Mouse (Mus musculus): Measurements from ENCODE around the gene Rnf216. TPM values are rescaled to one million over a fixed set of nuclear protein-coding genes. Genes with fewer than 3 reads are reported as not detected.
A peak's percentile ranks its signal among the peaks of the same experiment; 100 is the strongest.

Gene Rnf216
- polyA plus RNA-seq, 1 experiment from 2014 or later, result 46.9 TPM

GRCm38 (mm10) chr5:143060774-143061385, 51.9 kb downstream of the Rnf216 start:
- no peak overlapping the region for H3K9ac ChIP-seq
- H3K9me3 ChIP-seq (replicated peaks), result no peaks in the 10 kb centered on the region
- whole genome bisulfite sequencing, result 53% methylated on average over 2 of the region's 2 CpGs
- ATAC-seq (replicated peaks; ENCODE audit: low FRiP score), result no peak
- H3K4me2 ChIP-seq, result no peak overlapping the region
- peaks cover 81% of the 10 kb centered on the region for H3K36me3 ChIP-seq
- H3K4me1 ChIP-seq, result peaks cover 4% of the 10 kb centered on the region; the same call in 1 of the 2 replicates
- no peak overlapping the region for H3K4me3 ChIP-seq (replicated peaks)
- no peaks in the 10 kb centered on the region for H3K27me3 ChIP-seq
- H3K27ac ChIP-seq, result no peak overlapping the region

DNA sequence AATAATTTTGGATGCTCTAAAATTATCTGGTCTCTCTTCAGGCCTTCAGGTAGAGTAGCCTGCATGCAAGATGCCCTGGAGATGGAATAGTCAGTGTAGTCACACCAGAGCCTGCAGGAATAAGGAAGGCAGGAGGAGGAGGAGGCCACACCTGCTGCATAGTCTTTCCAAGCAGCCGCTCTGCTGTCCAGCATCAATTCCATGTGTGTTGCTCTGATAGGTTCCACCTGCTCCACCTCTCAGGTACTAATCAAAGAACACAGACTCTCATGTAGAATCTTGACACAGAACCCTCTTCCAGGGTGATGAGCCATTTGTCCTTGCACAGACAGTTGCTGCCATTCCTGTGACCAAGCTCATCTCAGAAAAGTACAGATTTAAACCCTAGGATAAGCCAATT, 52.8 kb downstream of the Rnf216 start:
- no peak overlapping the region for H3K9ac ChIP-seq
- peaks cover 73% of the 10 kb centered on the region for H3K36me3 ChIP-seq
- no peak overlapping the region for H3K27ac ChIP-seq
- no peaks in the 10 kb centered on the region for H3K9me3 ChIP-seq (replicated peaks)
- 83% methylated on average over 1 of the region's 1 CpGs for WGBS
- no peak overlapping the region for H3K4me2 ChIP-seq
- ATAC-seq (replicated peaks; ENCODE audit: low FRiP score), result no peak
- peaks cover 7% of the 10 kb centered on the region; the same call in 1 of the 2 replicates for H3K4me1 ChIP-seq
- H3K4me3 ChIP-seq (replicated peaks), result no peak overlapping the region
- no peaks in the 10 kb centered on the region for H3K27me3 ChIP-seq

DNA sequence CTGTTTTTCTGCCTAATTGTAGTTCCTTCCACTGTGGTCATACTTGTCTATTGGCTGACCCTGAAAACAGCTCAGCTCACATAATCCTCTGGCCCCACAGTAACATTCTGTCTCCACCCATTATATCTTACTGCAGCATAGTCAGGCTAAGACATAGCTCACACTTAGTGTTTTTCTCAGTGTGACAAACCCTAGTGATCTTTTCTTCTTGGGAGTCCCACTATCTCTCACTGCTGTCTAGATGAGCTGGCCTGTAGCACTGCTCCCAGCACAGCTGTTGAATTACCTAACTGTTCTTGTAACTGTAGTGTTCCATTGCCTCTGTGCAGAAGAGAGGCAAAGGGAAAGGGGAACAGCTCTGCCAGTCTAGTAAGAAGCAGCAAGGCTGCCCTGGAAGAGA, 53.6 kb downstream of the Rnf216 start:
- Histone ChIP-seq H3K9me3 (replicated peaks) (no peaks in the 10 kb centered on the region), H3K27ac (peak overlapping the region; percentile 7; the same call in 1 of the 2 replicates), H3K9ac (no peak overlapping the region), H3K4me3 (replicated peaks) (no peak overlapping the region), H3K27me3 (no peaks in the 10 kb centered on the region), H3K4me1 (peaks cover 7% of the 10 kb centered on the region; the same call in 1 of the 2 replicates), H3K4me2 (no peak overlapping the region), H3K36me3 (peaks cover 65% of the 10 kb centered on the region)
- ATAC-seq (replicated peaks; ENCODE audit: low FRiP score), result peak; percentile 40; the same call in 1 of the 2 replicates

GRCm38 (mm10) chr5:143058675-143059074, 54.1 kb downstream of the Rnf216 start:
- Histone ChIP-seq H3K9me3 (replicated peaks) (no peaks in the 10 kb centered on the region), H3K4me2 (no peak overlapping the region), H3K36me3 (peaks cover 64% of the 10 kb centered on the region), H3K4me3 (replicated peaks) (no peak overlapping the region), H3K9ac (no peak overlapping the region), H3K27ac (peak overlapping the region; percentile 7; the same call in 1 of the 2 replicates), H3K27me3 (no peaks in the 10 kb centered on the region), H3K4me1 (peaks cover 7% of the 10 kb centered on the region; the same call in 1 of the 2 replicates)
- no peak for ATAC-seq (replicated peaks; ENCODE audit: low FRiP score)

GRCm38 (mm10) chr5:143058208-143058607, 54.6 kb downstream of the Rnf216 start:
- Histone ChIP-seq H3K4me2 (no peak overlapping the region), H3K4me3 (replicated peaks) (no peak overlapping the region), H3K9ac (no peak overlapping the region), H3K27ac (peak overlapping the region; percentile 7; the same call in 1 of the 2 replicates), H3K9me3 (replicated peaks) (no peaks in the 10 kb centered on the region), H3K27me3 (no peaks in the 10 kb centered on the region), H3K4me1 (peaks cover 7% of the 10 kb centered on the region; the same call in 1 of the 2 replicates), H3K36me3 (peaks cover 64% of the 10 kb centered on the region)
- WGBS, result 61% methylated on average over 2 of the region's 2 CpGs
- peak; percentile 66; the same call in 1 of the 2 replicates for ATAC-seq (replicated peaks; ENCODE audit: low FRiP score)

GRCm38 (mm10) chr5:143057753-143058152, 55.0 kb downstream of the Rnf216 start:
- Histone ChIP-seq H3K9me3 (replicated peaks) (no peaks in the 10 kb centered on the region), H3K4me2 (no peak overlapping the region), H3K27me3 (no peaks in the 10 kb centered on the region), H3K4me3 (replicated peaks) (no peak overlapping the region), H3K4me1 (peaks cover 7% of the 10 kb centered on the region; the same call in 1 of the 2 replicates), H3K9ac (no peak overlapping the region), H3K27ac (0 out of 2 replicates have a peak overlapping the region, but pooled peaks have one; percentile 7), H3K36me3 (peaks cover 64% of the 10 kb centered on the region)
- 86% methylated on average over 1 of the region's 1 CpGs for WGBS
- ATAC-seq (replicated peaks; ENCODE audit: low FRiP score), result no peak

DNA sequence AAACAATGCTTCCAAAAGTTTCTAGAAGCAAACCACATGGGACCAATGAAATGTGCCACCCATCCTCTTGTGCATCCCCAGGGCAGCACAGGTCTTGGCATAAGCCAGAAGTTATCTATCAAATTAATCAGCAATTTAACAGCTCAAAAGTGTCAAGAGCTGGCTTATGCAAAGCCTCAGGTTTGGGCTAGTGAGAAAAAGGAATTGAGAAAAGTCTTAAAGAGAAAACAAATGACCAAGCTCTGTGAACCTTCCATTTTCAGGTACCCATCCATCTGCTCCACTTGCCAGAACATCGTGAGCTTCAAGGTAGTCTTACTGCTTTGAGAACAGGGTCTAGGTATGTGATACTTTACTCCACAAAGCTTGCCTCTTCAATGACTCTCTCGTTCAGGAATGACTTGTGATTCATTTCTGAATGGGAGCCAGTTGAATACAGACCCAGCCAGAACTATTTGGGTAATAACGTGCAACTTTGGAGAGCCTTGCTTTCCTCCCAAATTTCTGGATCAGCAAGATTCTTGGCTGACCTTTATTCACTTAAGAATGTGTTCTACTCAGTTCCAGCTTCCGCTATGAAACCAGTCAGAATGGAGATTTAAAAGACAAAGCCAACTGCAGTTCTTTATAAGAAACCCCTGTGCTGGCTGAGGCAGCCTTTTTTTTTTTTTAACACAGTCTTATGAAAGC, 56.5 kb downstream of the Rnf216 start:
- no peaks in the 10 kb centered on the region for H3K9me3 ChIP-seq (replicated peaks)
- H3K36me3 ChIP-seq, result peaks cover 64% of the 10 kb centered on the region
- H3K4me2 ChIP-seq, result no peak overlapping the region
- no peaks in the 10 kb centered on the region for H3K27me3 ChIP-seq
- H3K4me3 ChIP-seq (replicated peaks), result no peak overlapping the region
- peak overlapping the region; percentile 52 for H3K27ac ChIP-seq
- no peak overlapping the region for H3K9ac ChIP-seq
- WGBS, result 80% methylated on average over 4 of the region's 4 CpGs
- ATAC-seq (replicated peaks; ENCODE audit: low FRiP score), result no peak
- H3K4me1 ChIP-seq, result peaks cover 7% of the 10 kb centered on the region; the same call in 1 of the 2 replicates

DNA sequence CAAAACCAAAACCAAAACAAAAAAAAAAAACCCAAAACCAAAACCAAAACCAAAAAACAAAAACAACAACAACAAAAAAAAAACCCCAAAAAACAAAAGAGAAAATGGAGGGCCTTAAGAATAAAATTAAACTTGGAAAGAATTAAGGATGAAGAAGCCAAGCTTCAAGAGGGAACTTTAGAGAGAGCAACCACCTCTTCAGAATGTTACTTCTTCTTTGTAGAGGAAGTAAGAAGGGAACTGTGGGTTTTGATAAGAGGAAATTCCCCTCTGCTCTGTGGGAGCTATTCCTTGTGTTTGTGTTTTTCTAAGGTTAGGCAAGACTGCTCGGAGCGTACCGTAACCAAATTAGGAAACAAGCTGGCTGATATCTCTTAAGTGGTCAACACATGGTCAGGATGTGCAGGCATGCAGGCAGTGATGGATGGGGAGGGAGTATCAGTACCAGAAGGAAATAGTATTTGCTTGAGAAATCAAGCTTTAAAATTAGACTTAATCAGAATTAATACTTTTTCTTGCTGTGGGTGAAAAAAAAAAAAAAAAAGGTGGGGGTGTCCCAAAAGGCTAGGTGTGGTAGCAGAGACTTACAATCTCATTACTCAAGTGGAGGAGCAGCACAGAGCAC, 57.2 kb downstream of the Rnf216 start:
- peaks cover 59% of the 10 kb centered on the region for H3K36me3 ChIP-seq
- no peaks in the 10 kb centered on the region for H3K27me3 ChIP-seq
- no peak for ATAC-seq (replicated peaks; ENCODE audit: low FRiP score)
- H3K9ac ChIP-seq, result no peak overlapping the region
- H3K27ac ChIP-seq, result peak overlapping the region; percentile 52
- 33% methylated on average over 3 of the region's 3 CpGs for WGBS
- H3K4me2 ChIP-seq, result no peak overlapping the region
- no peak overlapping the region for H3K4me3 ChIP-seq (replicated peaks)
- peaks cover 7% of the 10 kb centered on the region; the same call in 1 of the 2 replicates for H3K4me1 ChIP-seq
- H3K9me3 ChIP-seq (replicated peaks), result no peaks in the 10 kb centered on the region

DNA sequence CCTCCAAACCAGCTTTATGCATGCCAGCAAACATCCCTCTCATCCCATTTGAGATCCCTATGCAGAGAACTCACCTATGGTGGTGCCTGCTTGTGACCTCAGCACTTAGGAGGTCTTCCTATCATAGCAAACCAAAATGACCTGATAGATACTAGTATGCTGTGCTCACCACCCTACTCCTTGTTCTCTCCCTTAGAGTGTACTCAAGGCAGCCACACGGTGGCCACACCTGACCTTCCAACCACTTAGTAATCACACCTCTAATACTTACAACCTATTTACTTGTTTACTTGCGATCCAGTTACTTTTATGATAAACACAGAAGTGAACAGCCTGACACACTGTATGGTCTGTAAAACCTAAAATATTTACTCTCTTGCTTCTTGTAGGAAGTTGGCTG, 58.1 kb downstream of the Rnf216 start:
- 84% methylated on average over 2 of the region's 2 CpGs for WGBS
- Histone ChIP-seq H3K4me2 (no peak overlapping the region), H3K9ac (no peak overlapping the region), H3K4me3 (replicated peaks) (no peak overlapping the region), H3K4me1 (peaks cover 7% of the 10 kb centered on the region; the same call in 1 of the 2 replicates), H3K36me3 (peaks cover 51% of the 10 kb centered on the region), H3K27me3 (no peaks in the 10 kb centered on the region), H3K27ac (no peak overlapping the region), H3K9me3 (replicated peaks) (no peaks in the 10 kb centered on the region)
- peak; percentile 18; the same call in 1 of the 2 replicates for ATAC-seq (replicated peaks; ENCODE audit: low FRiP score)

DNA sequence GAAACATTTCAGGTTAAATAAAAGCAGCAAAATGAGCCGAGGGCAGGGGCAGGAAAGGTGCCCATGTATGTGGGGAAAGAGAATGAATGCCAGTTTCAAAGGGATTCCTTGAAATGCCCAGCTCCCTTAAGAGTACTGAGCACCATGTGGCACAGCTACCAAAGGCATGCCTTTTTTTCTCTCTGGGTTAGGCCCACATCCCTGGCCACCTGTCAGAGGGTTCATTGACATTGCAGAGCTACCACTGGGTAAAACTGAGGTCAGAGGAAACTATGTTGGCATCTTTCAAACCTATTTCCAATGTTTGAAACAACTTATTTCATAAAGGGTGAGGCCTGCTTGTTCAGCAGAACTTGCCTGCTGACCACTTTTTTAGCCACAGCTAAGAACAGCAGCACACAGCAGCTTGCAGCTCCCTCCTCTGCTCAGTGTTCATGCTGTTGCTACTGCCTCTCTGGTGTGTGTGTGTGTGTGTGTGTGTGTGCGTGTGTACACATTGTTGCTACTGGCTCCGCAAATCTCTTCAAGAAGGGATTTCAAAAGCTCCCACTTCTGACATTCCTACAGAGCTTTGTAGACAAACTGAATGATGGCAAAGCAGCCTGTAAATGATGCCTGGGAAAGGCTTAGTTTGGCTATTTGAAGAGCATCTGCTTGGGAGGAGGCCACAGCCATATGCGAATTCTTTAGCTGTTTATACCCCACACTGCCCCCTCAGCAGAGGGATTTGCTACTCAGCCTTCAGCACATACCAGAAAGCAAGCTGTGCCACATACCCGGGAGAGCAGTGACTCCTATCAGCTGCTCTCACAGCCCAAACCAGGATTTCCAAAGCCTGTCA, 59.4 kb downstream of the Rnf216 start:
- Histone ChIP-seq H3K4me1 (peaks cover 15% of the 10 kb centered on the region; the same call in 1 of the 2 replicates), H3K4me2 (no peak overlapping the region), H3K9ac (no peak overlapping the region), H3K9me3 (replicated peaks) (no peaks in the 10 kb centered on the region), H3K36me3 (peaks cover 38% of the 10 kb centered on the region), H3K4me3 (replicated peaks) (no peak overlapping the region), H3K27ac (no peak overlapping the region), H3K27me3 (no peaks in the 10 kb centered on the region)
- 71% methylated on average over 5 of the region's 5 CpGs for WGBS
- ATAC-seq (replicated peaks; ENCODE audit: low FRiP score), result no peak

DNA sequence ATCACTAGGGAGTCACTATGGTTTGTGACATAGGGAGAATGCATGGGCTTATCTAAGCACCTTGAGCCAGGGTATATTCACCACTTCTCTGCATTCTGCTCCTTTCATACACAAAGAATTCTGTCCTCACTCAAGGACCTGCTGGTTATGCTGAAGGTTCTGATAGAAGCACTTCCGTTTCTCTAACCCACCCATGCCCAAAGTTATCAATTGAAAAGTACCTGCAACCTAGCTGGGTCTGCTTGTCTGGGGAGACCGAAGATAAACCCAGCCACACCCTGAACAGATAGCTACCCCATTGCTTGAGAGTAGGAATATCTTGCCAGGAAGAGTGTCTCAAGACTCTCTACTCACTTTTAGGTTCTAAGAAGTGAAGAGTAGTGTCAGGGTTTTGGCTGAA, 60.1 kb downstream of the Rnf216 start:
- no peak overlapping the region for H3K4me2 ChIP-seq
- H3K4me3 ChIP-seq (replicated peaks), result no peak overlapping the region
- no peaks in the 10 kb centered on the region for H3K27me3 ChIP-seq
- no peak overlapping the region for H3K27ac ChIP-seq
- 91% methylated on average over 2 of the region's 2 CpGs for WGBS
- peaks cover 34% of the 10 kb centered on the region for H3K36me3 ChIP-seq
- H3K9me3 ChIP-seq (replicated peaks), result no peaks in the 10 kb centered on the region
- no peak overlapping the region for H3K9ac ChIP-seq
- peaks cover 20% of the 10 kb centered on the region for H3K4me1 ChIP-seq
- no peak for ATAC-seq (replicated peaks; ENCODE audit: low FRiP score)

Measured in kidney, embryonic 15.5 days (tissue).